In genomic region chr5:147191801-147192575, GRCm38 (mm10) we compare ENCODE assay signal across 21 mouse cellular contexts. TPM values are rescaled to one million over a fixed set of nuclear protein-coding genes. Genes with fewer than 3 reads are reported as not detected.
DNase-seq lines count a peak whose midpoint lies in the region; ATAC-seq lines count a peak whose summit lies in the region.
"Had no signal": no experiment of that assay in that cellular context is flagged by ENCODE, and none has a peak within 500 bp of the region (broad histone marks: within the 10 kb centered on the region; RNA-seq: fewer than 3 reads in every experiment).

No protein-coding gene starts in this region.

- 1% methylated on average over 24 of the region's 24 CpGs for WGBS in forebrain, embryonic 10.5 days
- whole genome bisulfite sequencing in forebrain, embryonic 16.5 days, result 2% methylated on average over 24 of the region's 24 CpGs
- WGBS in hindbrain, embryonic 14.5 days, result 4% methylated on average over 24 of the region's 24 CpGs
- WGBS in neural tube, embryonic 12.5 days, result 3% methylated on average over 24 of the region's 24 CpGs
- 4% methylated on average over 24 of the region's 24 CpGs for WGBS in liver, embryonic 11.5 days

- H3K27me3 ChIP-seq in forebrain, embryonic 10.5 days (ENCODE audit: poor library complexity, severe bottlenecking), result peaks cover 100% of the 10 kb centered on the region
- peaks cover 89% of the 10 kb centered on the region for H3K27me3 ChIP-seq in forebrain, embryonic 16.5 days (replicated peaks; ENCODE audit: control insufficient read depth, insufficient read depth, low read length)
- H3K27me3 ChIP-seq in hindbrain, embryonic 14.5 days (ENCODE audit: control insufficient read depth, insufficient read depth, low read length), result peaks cover 94% of the 10 kb centered on the region
- peaks cover 81% of the 10 kb centered on the region for H3K27me3 ChIP-seq in neural tube, embryonic 12.5 days (replicated peaks)
- peaks cover 92% of the 10 kb centered on the region for H3K27me3 ChIP-seq in liver, embryonic 11.5 days (replicated peaks; ENCODE audit: control insufficient read depth, insufficient read depth, low read length)

- no peaks in the 10 kb centered on the region for H3K36me3 ChIP-seq in forebrain, embryonic 10.5 days (replicated peaks)
- no peaks in the 10 kb centered on the region for H3K36me3 ChIP-seq in forebrain, embryonic 16.5 days (ENCODE audit: control insufficient read depth, insufficient read depth)
- H3K36me3 ChIP-seq in hindbrain, embryonic 14.5 days (replicated peaks; ENCODE audit: control insufficient read depth, insufficient read depth), result no peaks in the 10 kb centered on the region
- H3K36me3 ChIP-seq in neural tube, embryonic 12.5 days, result no peaks in the 10 kb centered on the region
- H3K36me3 ChIP-seq in liver, embryonic 11.5 days (ENCODE audit: control insufficient read depth, insufficient read depth, low read length), result no peaks in the 10 kb centered on the region
- H3K36me3 ChIP-seq: stomach, embryonic 15.5 days had no signal

- no peaks in the 10 kb centered on the region for H3K9me3 ChIP-seq in forebrain, embryonic 10.5 days
- H3K9me3 ChIP-seq in forebrain, embryonic 16.5 days (ENCODE audit: control insufficient read depth, low read length), result no peaks in the 10 kb centered on the region
- H3K9me3 ChIP-seq in hindbrain, embryonic 14.5 days (ENCODE audit: control insufficient read depth, low read length), result no peaks in the 10 kb centered on the region
- no peaks in the 10 kb centered on the region for H3K9me3 ChIP-seq in neural tube, embryonic 12.5 days
- H3K9me3 ChIP-seq in liver, embryonic 11.5 days (ENCODE audit: control insufficient read depth, low read length), result no peaks in the 10 kb centered on the region
- H3K9me3 ChIP-seq: stomach, embryonic 15.5 days had no signal

- no peak overlapping the region for H3K4me2 ChIP-seq in forebrain, embryonic 16.5 days (ENCODE audit: low read length)
- peak overlapping the region; percentile 25; the same call in 1 of the 2 replicates for H3K4me2 ChIP-seq in hindbrain, embryonic 14.5 days (replicated peaks)
- H3K4me2 ChIP-seq in neural tube, embryonic 12.5 days (replicated peaks), result peak overlapping the region; percentile 71
- no peak overlapping the region for H3K4me2 ChIP-seq in liver, embryonic 11.5 days
- H3K4me2 ChIP-seq: stomach, embryonic 15.5 days had no signal

- H3K9ac ChIP-seq in forebrain, embryonic 16.5 days (replicated peaks; ENCODE audit: low read depth, low read length), result no peak overlapping the region
- H3K9ac ChIP-seq in hindbrain, embryonic 14.5 days, result no peak overlapping the region
- H3K9ac ChIP-seq in neural tube, embryonic 12.5 days, result no peak overlapping the region
- no peak overlapping the region for H3K9ac ChIP-seq in liver, embryonic 11.5 days (ENCODE audit: low read depth, low read length)
- H3K9ac ChIP-seq: liver, postnatal 0 days; stomach, embryonic 15.5 days had no signal

- peaks cover 31% of the 10 kb centered on the region for H3K4me1 ChIP-seq in forebrain, embryonic 10.5 days
- peaks cover 28% of the 10 kb centered on the region for H3K4me1 ChIP-seq in forebrain, embryonic 16.5 days (replicated peaks; ENCODE audit: control insufficient read depth, insufficient read depth, low read length)
- H3K4me1 ChIP-seq in hindbrain, embryonic 14.5 days (replicated peaks; ENCODE audit: control insufficient read depth, insufficient read depth, low read length), result peaks cover 9% of the 10 kb centered on the region; the same call in 1 of the 2 replicates
- H3K4me1 ChIP-seq in neural tube, embryonic 12.5 days, result peaks cover 23% of the 10 kb centered on the region
- H3K4me1 ChIP-seq in liver, embryonic 11.5 days (replicated peaks; ENCODE audit: control insufficient read depth, insufficient read depth, low read length), result no peaks in the 10 kb centered on the region

- DNase-seq in forebrain, embryonic 10.5 days (ENCODE audit: extremely low spot score, low spot score), result peak; percentile 24
- peak; percentile 5 for DNase-seq in retina, embryonic 14.5 days (ENCODE audit: low spot score)
- no peak for DNase-seq in retina, postnatal 1 day
- no peak for DNase-seq in hindbrain, embryonic 14.5 days (ENCODE audit: low spot score)
- DNase-seq in liver, embryonic 11.5 days (ENCODE audit: low spot score), result no peak
- DNase-seq in lung, postnatal 14 days, result no peak
- DNase-seq: adrenal gland, postnatal 10 days; gastrocnemius, postnatal 36 days; heart, postnatal 14 days; kidney, adult 9 months; kidney, postnatal 36 days; layer of hippocampus, adult 9-11 months; liver, postnatal 0 days; lung, postnatal 4 days; thymus, adult 2 months had no signal

- no peak for ATAC-seq in forebrain, embryonic 16.5 days
- no peak for ATAC-seq in hindbrain, embryonic 14.5 days (ENCODE audit: low FRiP score)
- no peak for ATAC-seq in neural tube, embryonic 12.5 days (ENCODE audit: low FRiP score, low read depth)
- ATAC-seq in liver, embryonic 11.5 days (replicated peaks; ENCODE audit: low FRiP score), result no peak
- ATAC-seq: liver, postnatal 0 days had no signal

- H3K27ac ChIP-seq in forebrain, embryonic 10.5 days, result no peak overlapping the region
- no peak overlapping the region for H3K27ac ChIP-seq in forebrain, embryonic 16.5 days (ENCODE audit: low read length)
- H3K27ac ChIP-seq in hindbrain, embryonic 14.5 days, result no peak overlapping the region
- no peak overlapping the region for H3K27ac ChIP-seq in neural tube, embryonic 12.5 days
- no peak overlapping the region for H3K27ac ChIP-seq in liver, embryonic 11.5 days (ENCODE audit: low read depth, low read length)
- H3K27ac ChIP-seq: stomach, embryonic 15.5 days had no signal

- no peak overlapping the region for H3K4me3 ChIP-seq in forebrain, embryonic 10.5 days
- H3K4me3 ChIP-seq in forebrain, embryonic 16.5 days (replicated peaks; ENCODE audit: low read length), result no peak overlapping the region
- H3K4me3 ChIP-seq in hindbrain, embryonic 14.5 days (replicated peaks; ENCODE audit: low read length), result no peak overlapping the region
- H3K4me3 ChIP-seq in neural tube, embryonic 12.5 days, result 0 out of 2 replicates have a peak overlapping the region, but pooled peaks have one; percentile 51
- H3K4me3 ChIP-seq in liver, embryonic 11.5 days (ENCODE audit: low read depth, low read length), result no peak overlapping the region
- H3K4me3 ChIP-seq: stomach, embryonic 15.5 days had no signal

RNA-seq across cellular contexts. Expression of gene Gsx1, which starts 3.5 kb away (rescaled TPM):
- polyA plus RNA-seq in forebrain, embryonic 10.5 days (2016; fragmentation: Nextera tagmentation; extraction: Ambion mirVana), result 2.4 and 3.0 TPM in 2 replicates
- polyA plus RNA-seq in forebrain, embryonic 16.5 days (2015; fragmentation: Nextera tagmentation; extraction: Ambion mirVana), result 1.5 and 1.9 TPM in 2 replicates
- 4.7 and 5.0 TPM in 2 replicates for polyA plus RNA-seq in hindbrain, embryonic 14.5 days (2014; fragmentation: Nextera tagmentation; extraction: Ambion mirVana)
- 15.7 and 18.1 TPM in 2 replicates for polyA plus RNA-seq in neural tube, embryonic 12.5 days (2016; fragmentation: Nextera tagmentation; extraction: Ambion mirVana)
- polyA plus RNA-seq in liver, embryonic 11.5 days (2014; fragmentation: Nextera tagmentation; extraction: Ambion mirVana), result not detected in 2 replicates
- polyA plus RNA-seq: intestine, embryonic 14.5 days; limb, embryonic 14.5 days; liver, postnatal 0 days; spleen, adult 2 months; stomach, embryonic 15.5 days; thymus, adult 2 months had no signal

Comparison
In these comparisons a context has a peak if more than half of its experiments do, and no peak if none do; other contexts are left out.
1. DNase-seq: peak in forebrain, embryonic 10.5 days (single experiment) and retina, embryonic 14.5 days (single experiment); none in retina, postnatal 1 day (single experiment), hindbrain, embryonic 14.5 days (single experiment), liver, embryonic 11.5 days (single experiment) and lung, postnatal 14 days (single experiment).
2. H3K4me2 ChIP-seq: peak in hindbrain, embryonic 14.5 days (single experiment) and neural tube, embryonic 12.5 days (single experiment); none in forebrain, embryonic 16.5 days (single experiment) and liver, embryonic 11.5 days (single experiment).